Mouse (Mus musculus) hindlimb bud, embryonic 11.5 days (tissue): ENCODE results near the gene Olfr91.

ENCODE experiments used
- DNase-seq: peaks from one replicate; pipeline ENCODE4 v3.0.0-alpha.2; 2012; ENCODE audit warnings: low read depth, low spot score; ENCODE audit errors: extremely low spot score

Olfr91 gene

GRCm38 (mm10) chr17:37062101-37062641, 35.9 kb downstream of the Olfr91 start:
- no peak for DNase-seq

- no peak for DNase-seq
Observed at GRCm38 (mm10) chr17:37061435-37061834, 36.6 kb downstream of the Olfr91 start.

- DNase-seq = no peak
Observed at GRCm38 (mm10) chr17:37056957-37057356, 41.1 kb downstream of the Olfr91 start.

GRCm38 (mm10) chr17:37051745-37052144, 46.3 kb downstream of the Olfr91 start:
- DNase-seq = no peak

GRCm38 (mm10) chr17:37050876-37051275, 47.2 kb downstream of the Olfr91 start:
- no peak for DNase-seq

- peak; percentile 33 for DNase-seq
Observed at GRCm38 (mm10) chr17:37050399-37050798, 47.7 kb downstream of the Olfr91 start.

- no peak for DNase-seq
Observed at GRCm38 (mm10) chr17:37049570-37050310, 48.3 kb downstream of the Olfr91 start.

GRCm38 (mm10) chr17:37048383-37048782, 49.7 kb downstream of the Olfr91 start:
- DNase-seq = no peak

- no peak for DNase-seq
Observed at GRCm38 (mm10) chr17:37047981-37048380, 50.1 kb downstream of the Olfr91 start.

- DNase-seq = no peak
Observed at GRCm38 (mm10) chr17:37047332-37047976, 50.6 kb downstream of the Olfr91 start.

GRCm38 (mm10) chr17:37046312-37047112, 51.6 kb downstream of the Olfr91 start:
- no peak for DNase-seq

GRCm38 (mm10) chr17:37045611-37046311, 52.3 kb downstream of the Olfr91 start, which contains the start of gene Gabbr1:
TSS of gene Gabbr1 (plus strand) at chr17:37045966.
- no peak for DNase-seq

GRCm38 (mm10) chr17:37044651-37045244, 53.3 kb downstream of the Olfr91 start:
- DNase-seq = no peak
